Mouse (Mus musculus): ENCODE measurements at regions not wholly inside any gene's neighbourhood (a gene's known extent, or its start where the extent isn't known, plus 50 kb on each side); places are given as distances from the start of the nearest gene placed in this dataset.
A peak's percentile ranks its signal among the peaks of the same experiment; 100 is the strongest.

- H3K4me3 ChIP-seq (ENCODE audit: low read depth, low read length) = no peak overlapping the region
- 52% methylated on average over 2 of the region's 2 CpGs for WGBS (ENCODE audit: insufficient replicate concordance)
- no peaks in the 10 kb centered on the region for H3K36me3 ChIP-seq (ENCODE audit: control insufficient read depth, insufficient read depth)
- H3K4me2 ChIP-seq (ENCODE audit: low read depth, low read length) = no peak overlapping the region
- no peaks in the 10 kb centered on the region for H3K4me1 ChIP-seq (ENCODE audit: control insufficient read depth, low read depth, low read length)
- no peak overlapping the region for H3K9ac ChIP-seq (ENCODE audit: low read depth, low read length)
- H3K27ac ChIP-seq (ENCODE audit: low read length) = no peak overlapping the region
- no peak for ATAC-seq (ENCODE audit: low read depth)
- H3K9me3 ChIP-seq (replicated peaks; ENCODE audit: control insufficient read depth, low read length) = no peaks in the 10 kb centered on the region
- no peaks in the 10 kb centered on the region for H3K27me3 ChIP-seq (ENCODE audit: control insufficient read depth, insufficient read depth, low read depth, low read length)
These were observed 60.5 kb downstream of the Ptgs2 start for GRCm38 (mm10) chr1:150160314-150160713.

GRCm38 (mm10) chr1:150164890-150165596 is 65.2 kb downstream of the Ptgs2 start:
- H3K9me3 ChIP-seq (replicated peaks; ENCODE audit: control insufficient read depth, low read length) = no peaks in the 10 kb centered on the region
- H3K4me3 ChIP-seq (ENCODE audit: low read depth, low read length) = peak overlapping the region; percentile 19; the same call in 1 of the 2 replicates
- peak overlapping the region; percentile 14; the same call in 1 of the 2 replicates for H3K27ac ChIP-seq (ENCODE audit: low read length)
- WGBS (ENCODE audit: insufficient replicate concordance) = 19% methylated on average over 17 of the region's 17 CpGs
- H3K4me2 ChIP-seq (ENCODE audit: low read depth, low read length) = peak overlapping the region; percentile 33
- peak; percentile 71; the same call in 1 of the 2 replicates for ATAC-seq (ENCODE audit: low read depth)
- H3K36me3 ChIP-seq (ENCODE audit: control insufficient read depth, insufficient read depth) = no peaks in the 10 kb centered on the region
- no peaks in the 10 kb centered on the region for H3K4me1 ChIP-seq (ENCODE audit: control insufficient read depth, low read depth, low read length)
- H3K9ac ChIP-seq (ENCODE audit: low read depth, low read length) = no peak overlapping the region
- no peaks in the 10 kb centered on the region for H3K27me3 ChIP-seq (ENCODE audit: control insufficient read depth, insufficient read depth, low read depth, low read length)

DNA sequence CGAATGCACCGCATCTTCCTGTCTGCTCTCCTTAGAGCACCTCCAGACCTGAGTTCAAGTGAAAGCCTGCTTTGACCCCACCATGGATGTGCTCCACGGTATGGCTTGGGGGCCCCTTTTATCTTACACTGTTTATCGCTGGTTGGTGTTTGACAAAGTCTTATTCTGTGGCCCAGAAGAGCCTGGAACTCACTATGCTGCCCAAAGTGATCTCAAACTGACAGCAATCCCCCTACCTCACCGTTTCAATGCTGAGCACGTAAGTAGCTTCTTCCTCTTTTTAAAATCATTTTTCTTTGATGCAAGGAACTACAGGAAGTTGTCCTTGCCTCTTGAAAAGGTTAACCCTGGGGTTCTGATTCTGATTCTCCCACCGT is 65.8 kb downstream of the Ptgs2 start:
- 0 out of 2 replicates have a peak, but pooled peaks have one; percentile 13 for ATAC-seq (ENCODE audit: low read depth)
- H3K36me3 ChIP-seq (ENCODE audit: control insufficient read depth, insufficient read depth) = no peaks in the 10 kb centered on the region
- no peak overlapping the region for H3K4me3 ChIP-seq (ENCODE audit: low read depth, low read length)
- H3K9me3 ChIP-seq (replicated peaks; ENCODE audit: control insufficient read depth, low read length) = no peaks in the 10 kb centered on the region
- H3K27ac ChIP-seq (ENCODE audit: low read length) = peak overlapping the region; percentile 14; the same call in 1 of the 2 replicates
- no peaks in the 10 kb centered on the region for H3K4me1 ChIP-seq (ENCODE audit: control insufficient read depth, low read depth, low read length)
- no peak overlapping the region for H3K9ac ChIP-seq (ENCODE audit: low read depth, low read length)
- 34% methylated on average over 7 of the region's 7 CpGs for WGBS (ENCODE audit: insufficient replicate concordance)
- peak overlapping the region; percentile 33; the same call in 1 of the 2 replicates for H3K4me2 ChIP-seq (ENCODE audit: low read depth, low read length)
- H3K27me3 ChIP-seq (ENCODE audit: control insufficient read depth, insufficient read depth, low read depth, low read length) = no peaks in the 10 kb centered on the region

GRCm38 (mm10) chr1:150167172-150167571 is 67.3 kb downstream of the Ptgs2 start:
- no peak overlapping the region for H3K4me2 ChIP-seq (ENCODE audit: low read depth, low read length)
- ATAC-seq (ENCODE audit: low read depth) = peak; percentile 45; the same call in 1 of the 2 replicates
- H3K27me3 ChIP-seq (ENCODE audit: control insufficient read depth, insufficient read depth, low read depth, low read length) = no peaks in the 10 kb centered on the region
- no peak overlapping the region for H3K4me3 ChIP-seq (ENCODE audit: low read depth, low read length)
- H3K9me3 ChIP-seq (replicated peaks; ENCODE audit: control insufficient read depth, low read length) = no peaks in the 10 kb centered on the region
- H3K27ac ChIP-seq (ENCODE audit: low read length) = no peak overlapping the region
- no peaks in the 10 kb centered on the region for H3K36me3 ChIP-seq (ENCODE audit: control insufficient read depth, insufficient read depth)
- H3K4me1 ChIP-seq (ENCODE audit: control insufficient read depth, low read depth, low read length) = no peaks in the 10 kb centered on the region
- no peak overlapping the region for H3K9ac ChIP-seq (ENCODE audit: low read depth, low read length)

- ATAC-seq (ENCODE audit: low read depth) = no peak
- Histone ChIP-seq H3K4me3 (ENCODE audit: low read depth, low read length) (no peak overlapping the region), H3K9ac (ENCODE audit: low read depth, low read length) (no peak overlapping the region), H3K27me3 (ENCODE audit: control insufficient read depth, insufficient read depth, low read depth, low read length) (no peaks in the 10 kb centered on the region), H3K4me2 (ENCODE audit: low read depth, low read length) (no peak overlapping the region), H3K4me1 (ENCODE audit: control insufficient read depth, low read depth, low read length) (no peaks in the 10 kb centered on the region), H3K27ac (ENCODE audit: low read length) (no peak overlapping the region), H3K9me3 (replicated peaks; ENCODE audit: control insufficient read depth, low read length) (no peaks in the 10 kb centered on the region), H3K36me3 (ENCODE audit: control insufficient read depth, insufficient read depth) (no peaks in the 10 kb centered on the region)
- 31% methylated on average over 3 of the region's 3 CpGs for WGBS (ENCODE audit: insufficient replicate concordance)
These were observed 74.4 kb downstream of the Ptgs2 start for GRCm38 (mm10) chr1:150174204-150174603.

DNA sequence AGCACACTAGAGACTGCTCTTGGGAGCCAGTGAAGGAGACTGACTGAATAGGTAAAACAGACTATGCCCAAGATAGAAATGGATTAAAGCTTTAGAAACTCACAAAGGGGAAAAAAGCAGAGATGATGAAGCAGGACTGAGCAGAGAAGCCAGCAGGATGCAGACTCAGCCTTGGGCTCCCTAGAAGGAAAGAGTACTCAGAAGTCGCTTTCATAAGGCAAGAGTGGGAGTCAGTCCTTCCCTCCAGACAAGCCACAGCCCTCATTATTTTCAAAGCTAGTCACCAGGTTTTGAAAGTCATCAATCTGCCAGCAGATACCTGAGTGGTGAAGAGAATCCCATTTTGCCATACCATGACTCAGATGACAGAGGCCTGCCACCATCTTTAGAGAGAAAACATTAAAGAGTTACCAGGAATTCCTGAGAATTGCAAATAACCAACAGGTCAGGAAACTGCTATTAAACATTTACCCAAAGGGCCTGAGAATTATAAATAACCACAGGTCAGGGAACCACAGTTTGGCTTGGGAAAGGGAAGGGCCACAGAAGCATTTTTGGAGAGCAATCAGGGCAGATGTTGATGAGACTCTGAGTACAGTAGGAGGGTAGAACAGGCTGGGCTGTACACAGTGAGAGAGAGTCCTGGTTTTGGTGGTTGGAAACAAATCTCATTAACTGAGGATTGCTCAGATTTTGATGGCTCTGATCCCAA is 77.4 kb downstream of the Ptgs2 start:
- H3K4me1 ChIP-seq (ENCODE audit: control insufficient read depth, low read depth, low read length) = no peaks in the 10 kb centered on the region
- no peaks in the 10 kb centered on the region for H3K36me3 ChIP-seq (ENCODE audit: control insufficient read depth, insufficient read depth)
- no peak overlapping the region for H3K4me2 ChIP-seq (ENCODE audit: low read depth, low read length)
- H3K9ac ChIP-seq (ENCODE audit: low read depth, low read length) = no peak overlapping the region
- H3K27ac ChIP-seq (ENCODE audit: low read length) = no peak overlapping the region
- no peaks in the 10 kb centered on the region for H3K27me3 ChIP-seq (ENCODE audit: control insufficient read depth, insufficient read depth, low read depth, low read length)
- ATAC-seq (ENCODE audit: low read depth) = no peak
- no peak overlapping the region for H3K4me3 ChIP-seq (ENCODE audit: low read depth, low read length)
- no peaks in the 10 kb centered on the region for H3K9me3 ChIP-seq (replicated peaks; ENCODE audit: control insufficient read depth, low read length)
- 43% methylated on average over 1 of the region's 1 CpGs for WGBS (ENCODE audit: insufficient replicate concordance)

DNA sequence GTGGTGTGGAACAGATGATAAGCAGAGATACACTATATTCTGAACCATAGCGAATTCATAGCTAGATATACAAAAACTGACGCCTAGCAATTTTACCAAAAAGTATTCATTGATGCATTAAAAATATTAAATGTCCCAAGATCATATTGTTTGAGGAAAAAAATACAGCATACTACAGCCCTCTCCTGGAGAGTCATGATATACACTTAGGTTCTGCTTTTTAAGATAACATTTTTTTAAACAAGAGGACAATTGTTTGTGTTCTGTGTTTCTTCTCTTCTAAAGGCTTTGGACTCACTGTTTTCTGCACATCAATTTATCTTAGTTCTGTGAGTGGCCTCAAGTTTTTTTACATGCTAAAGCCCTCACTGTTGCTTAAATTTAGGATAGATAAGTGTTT is 102.2 kb downstream of the Ptgs2 start:
- no peaks in the 10 kb centered on the region for H3K9me3 ChIP-seq (replicated peaks; ENCODE audit: control insufficient read depth, low read length)
- WGBS (ENCODE audit: insufficient replicate concordance) = 61% methylated on average over 2 of the region's 2 CpGs
- no peak overlapping the region for H3K4me2 ChIP-seq (ENCODE audit: low read depth, low read length)
- no peak for ATAC-seq (ENCODE audit: low read depth)
- H3K27ac ChIP-seq (ENCODE audit: low read length) = no peak overlapping the region
- H3K9ac ChIP-seq (ENCODE audit: low read depth, low read length) = no peak overlapping the region
- H3K27me3 ChIP-seq (ENCODE audit: control insufficient read depth, insufficient read depth, low read depth, low read length) = no peaks in the 10 kb centered on the region
- H3K4me3 ChIP-seq (ENCODE audit: low read depth, low read length) = no peak overlapping the region
- H3K4me1 ChIP-seq (ENCODE audit: control insufficient read depth, low read depth, low read length) = no peaks in the 10 kb centered on the region
- no peaks in the 10 kb centered on the region for H3K36me3 ChIP-seq (ENCODE audit: control insufficient read depth, insufficient read depth)

DNA sequence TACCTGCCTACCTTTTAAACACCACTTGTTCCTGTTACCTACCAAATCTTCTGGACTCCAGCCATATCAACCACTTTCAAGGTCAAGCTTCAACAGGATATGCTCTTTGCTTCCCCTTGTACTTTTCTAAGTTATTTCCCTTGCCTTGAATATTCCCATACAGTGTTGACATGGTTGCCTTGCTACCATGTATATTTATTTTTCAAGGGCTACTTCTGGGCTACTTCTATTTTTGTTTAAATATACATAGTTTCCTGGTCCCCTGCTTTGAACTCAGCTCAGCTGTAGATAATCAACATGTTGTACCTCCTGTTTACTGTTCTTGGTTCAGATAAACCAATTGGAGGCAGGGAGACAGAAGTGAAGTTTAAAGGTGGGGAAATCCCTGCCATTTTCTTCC is 106.8 kb upstream of the Pdc start:
- Histone ChIP-seq H3K9ac (ENCODE audit: low read depth, low read length) (no peak overlapping the region), H3K27ac (ENCODE audit: low read length) (no peak overlapping the region), H3K4me2 (ENCODE audit: low read depth, low read length) (no peak overlapping the region), H3K4me1 (ENCODE audit: control insufficient read depth, low read depth, low read length) (no peaks in the 10 kb centered on the region), H3K4me3 (ENCODE audit: low read depth, low read length) (no peak overlapping the region), H3K36me3 (ENCODE audit: control insufficient read depth, insufficient read depth) (no peaks in the 10 kb centered on the region), H3K9me3 (replicated peaks; ENCODE audit: control insufficient read depth, low read length) (no peaks in the 10 kb centered on the region), H3K27me3 (ENCODE audit: control insufficient read depth, insufficient read depth, low read depth, low read length) (no peaks in the 10 kb centered on the region)
- no peak for ATAC-seq (ENCODE audit: low read depth)

DNA sequence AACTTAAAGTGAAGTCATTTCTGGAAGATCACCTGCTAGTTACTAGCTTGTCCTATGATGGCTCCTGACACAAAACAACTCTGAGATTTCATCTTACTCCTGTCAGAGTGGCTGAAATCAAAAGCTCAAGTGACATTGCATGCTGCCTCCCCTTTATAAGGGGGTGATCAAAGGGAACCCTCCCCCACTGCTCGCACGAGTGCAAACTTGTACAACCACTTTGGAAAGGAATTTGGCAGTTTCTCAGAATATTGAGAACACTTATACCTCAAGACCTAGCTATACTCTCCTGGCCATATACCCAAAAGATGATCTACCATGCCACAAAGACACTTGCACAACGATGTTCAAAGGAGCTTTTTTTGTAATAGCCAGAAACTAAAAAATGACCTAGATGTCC is 102.5 kb upstream of the Pdc start:
- H3K4me1 ChIP-seq (ENCODE audit: control insufficient read depth, low read depth, low read length) = no peaks in the 10 kb centered on the region
- H3K9ac ChIP-seq (ENCODE audit: low read depth, low read length) = no peak overlapping the region
- H3K27me3 ChIP-seq (ENCODE audit: control insufficient read depth, insufficient read depth, low read depth, low read length) = no peaks in the 10 kb centered on the region
- H3K4me3 ChIP-seq (ENCODE audit: low read depth, low read length) = no peak overlapping the region
- no peaks in the 10 kb centered on the region for H3K9me3 ChIP-seq (replicated peaks; ENCODE audit: control insufficient read depth, low read length)
- no peaks in the 10 kb centered on the region for H3K36me3 ChIP-seq (ENCODE audit: control insufficient read depth, insufficient read depth)
- no peak overlapping the region for H3K27ac ChIP-seq (ENCODE audit: low read length)
- 67% methylated on average over 3 of the region's 3 CpGs for WGBS (ENCODE audit: insufficient replicate concordance)
- ATAC-seq (ENCODE audit: low read depth) = no peak
- H3K4me2 ChIP-seq (ENCODE audit: low read depth, low read length) = no peak overlapping the region

Measured in liver, embryonic 16.5 days (tissue).